Mouse (Mus musculus) monocyte, adult 2 months (primary cell): ENCODE measurements around the gene Col17a1.

Experiments used
- DNase-seq, 2 experiments: peaks; one replicate each; pipeline ENCODE4 v3.0.0; 2022; ENCODE audit warnings: low spot score in 2 of 2, low read depth in 1 of 2

Gene Col17a1

DNA sequence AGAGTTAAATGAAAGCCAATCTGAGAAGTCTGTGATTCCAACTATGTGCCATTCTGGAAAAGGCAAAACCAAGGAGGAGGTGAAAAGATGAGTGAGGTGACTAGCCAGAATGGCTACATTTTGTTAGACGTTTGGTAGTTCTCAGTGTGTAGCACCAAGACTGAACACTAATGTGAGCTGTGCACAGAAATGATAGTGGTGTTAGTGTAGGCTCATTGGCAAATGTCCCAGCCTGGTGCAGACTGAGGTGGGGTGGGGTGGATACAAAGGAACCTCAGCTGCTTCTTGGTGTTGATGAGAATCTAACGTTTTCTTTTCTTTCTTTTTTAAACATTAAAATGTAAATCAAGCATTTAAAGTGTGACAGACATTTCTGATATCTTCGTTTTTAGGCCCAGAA, 83.4 kb downstream of the Col17a1 start:
- no peak for DNase-seq
